Mouse (Mus musculus) layer of hippocampus, postnatal 25 days (tissue): ENCODE results near the gene Phb2. TPM values are rescaled to one million over a fixed set of nuclear protein-coding genes. Genes with fewer than 3 reads are reported as not detected.
A peak's percentile ranks its signal among the peaks of the same experiment; 100 is the strongest.

Experiments
- DNase-seq, 2 experiments: peaks; one replicate each; pipeline ENCODE4 v3.0.0; 2022; ENCODE audit warnings: mixed read lengths in 2 of 2, low spot score in 1 of 2; ENCODE audit errors: extremely low spot score in 1 of 2
- total RNA-seq, 2 experiments: library from RNA; stranded (reverse); gene quantifications; 2 replicates each; pipeline ENCODE4 v1.2.3; 2021

The Phb2 gene
- total RNA-seq, 2 experiments from 2014 or later: 120 to 124 TPM

GRCm38 (mm10) chr6:124744755-124745321 is 32.7 kb downstream of the Phb2 start:
- no peak for DNase-seq

- DNase-seq: peak; percentile 89 to 90
These were observed 33.6 kb downstream of the Phb2 start for GRCm38 (mm10) chr6:124745490-124746295.

- peak in 1 of 2 experiments; percentile 24 for DNase-seq
These were observed 34.1 kb downstream of the Phb2 start for GRCm38 (mm10) chr6:124746296-124746605.

GRCm38 (mm10) chr6:124746654-124747632 is 34.8 kb downstream of the Phb2 start:
- DNase-seq: no peak

- DNase-seq: no peak
These were observed 38.3 kb downstream of the Phb2 start for GRCm38 (mm10) chr6:124750405-124750804.

GRCm38 (mm10) chr6:124753861-124754260 is 41.7 kb downstream of the Phb2 start:
- DNase-seq: no peak

GRCm38 (mm10) chr6:124755306-124755705 is 43.2 kb downstream of the Phb2 start:
- DNase-seq: no peak

- DNase-seq: peak; percentile 32 to 34
These were observed 43.9 kb downstream of the Phb2 start, which contains the start of the genes Gm45234 and Atn1 for GRCm38 (mm10) chr6:124755831-124756595. Gene Gm45234 (minus strand): TSS chr6:124756021. Gene Atn1 (minus strand): TSS chr6:124756524.

GRCm38 (mm10) chr6:124756652-124757350 is 44.7 kb downstream of the Phb2 start:
- peak; percentile 68 to 76 for DNase-seq

- DNase-seq: no peak
These were observed 45.3 kb downstream of the Phb2 start for GRCm38 (mm10) chr6:124757351-124757880.

GRCm38 (mm10) chr6:124757909-124758848 is 46.0 kb downstream of the Phb2 start:
- peak; percentile 45 to 59 for DNase-seq

- no peak for DNase-seq
These were observed 46.7 kb downstream of the Phb2 start for GRCm38 (mm10) chr6:124758849-124759232.

- peak; percentile 68 to 86 for DNase-seq
These were observed 47.1 kb downstream of the Phb2 start for GRCm38 (mm10) chr6:124759259-124759658.

GRCm38 (mm10) chr6:124765951-124766350 is 53.8 kb downstream of the Phb2 start:
- DNase-seq: no peak
